Mouse (Mus musculus): ENCODE results near the gene Rspo1.

DNA sequence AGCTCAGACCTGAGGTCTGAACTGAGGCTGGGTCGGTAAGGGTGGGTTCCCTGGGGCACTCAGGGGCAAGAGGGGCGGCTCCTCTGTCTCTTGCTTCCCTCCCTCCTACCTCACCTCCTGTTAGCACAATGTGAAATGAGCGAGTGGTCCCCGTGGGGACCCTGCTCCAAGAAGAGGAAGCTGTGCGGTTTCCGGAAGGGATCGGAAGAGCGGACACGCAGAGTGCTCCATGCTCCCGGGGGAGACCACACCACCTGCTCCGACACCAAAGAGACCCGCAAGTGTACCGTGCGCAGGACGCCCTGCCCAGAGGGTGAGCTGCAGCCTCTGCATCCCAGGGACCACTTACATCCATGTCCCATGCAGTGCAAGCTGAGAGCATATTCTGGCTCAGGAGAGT, 21.2 kb downstream of the Rspo1 start:
- TF ChIP-seq CTCF (IDR thresholded peaks at IDR 0.05; ENCODE audit: insufficient read depth, low read depth, low read length) (no peak), POLR2A (IDR thresholded peaks at IDR 0.05; ENCODE audit: insufficient read depth, low read depth, low read length) (no peak)
